Mouse (Mus musculus) induced T-regulatory cell, adult 2 months (primary cell): ENCODE measurements at regions not wholly inside any gene's neighbourhood (a gene's known extent, or its start where the extent isn't known, plus 50 kb on each side); places are given as distances from the start of the nearest gene placed in this dataset.

Experiments used
- DNase-seq: peaks from one replicate; pipeline ENCODE4 v3.0.0-alpha.2; 2012; ENCODE audit warnings: low read depth

DNA sequence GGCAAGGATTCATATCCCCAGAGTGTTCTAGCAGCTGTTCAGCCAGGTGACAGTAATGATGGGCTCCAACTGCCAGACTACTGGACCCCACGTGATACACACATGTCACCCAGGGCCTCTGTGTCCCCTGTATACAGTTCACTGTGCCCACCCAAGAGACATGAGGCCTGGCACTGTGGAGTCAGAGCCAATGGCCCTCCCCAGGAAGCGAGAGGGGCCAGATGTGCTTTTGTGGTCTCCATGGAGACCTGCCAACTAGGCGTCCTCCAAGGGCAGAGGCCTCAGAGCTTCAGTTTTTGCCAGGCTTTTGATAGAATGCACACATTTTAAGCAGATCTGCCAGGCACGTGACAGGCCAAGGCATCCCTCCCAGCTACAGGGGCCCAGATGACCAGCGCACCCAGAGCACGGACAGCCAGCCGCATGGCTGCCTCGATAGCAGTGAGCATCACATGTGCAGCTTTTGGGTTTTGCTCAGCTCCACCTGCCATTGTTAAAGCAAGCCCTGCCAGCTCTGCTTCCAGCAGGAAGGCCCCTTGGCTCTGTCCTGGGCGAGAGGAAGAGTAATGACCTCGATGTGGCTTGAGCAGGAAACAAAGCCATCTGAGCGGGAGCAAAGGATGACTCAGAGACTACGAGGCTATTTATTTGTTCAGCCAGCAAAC, 198.1 kb upstream of the Sulf2 start:
- no peak for DNase-seq

- DNase-seq = no peak
Measured at GRCm38 (mm10) chr2:166351984-166352383, 196.5 kb upstream of the Sulf2 start.

DNA sequence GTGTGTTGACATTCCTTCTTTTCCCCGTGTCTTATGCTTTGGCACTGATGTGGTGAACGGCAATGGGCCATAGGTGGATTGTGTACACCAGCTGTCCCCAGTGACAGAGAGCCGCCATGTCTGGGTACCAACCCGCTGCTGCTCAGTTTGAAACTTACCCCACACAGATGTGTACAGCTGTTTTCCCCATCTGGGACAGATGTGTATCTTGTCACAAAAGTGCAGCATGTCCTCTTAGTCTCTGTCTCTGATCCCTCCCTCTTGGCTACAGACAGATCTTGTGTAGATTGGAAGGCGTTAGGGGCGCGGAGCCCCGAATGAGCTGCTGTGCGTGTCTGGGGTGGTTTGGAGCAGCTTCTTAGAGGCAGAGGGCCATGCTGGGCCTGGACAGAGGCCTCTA, 196.1 kb upstream of the Sulf2 start:
- DNase-seq = no peak

DNA sequence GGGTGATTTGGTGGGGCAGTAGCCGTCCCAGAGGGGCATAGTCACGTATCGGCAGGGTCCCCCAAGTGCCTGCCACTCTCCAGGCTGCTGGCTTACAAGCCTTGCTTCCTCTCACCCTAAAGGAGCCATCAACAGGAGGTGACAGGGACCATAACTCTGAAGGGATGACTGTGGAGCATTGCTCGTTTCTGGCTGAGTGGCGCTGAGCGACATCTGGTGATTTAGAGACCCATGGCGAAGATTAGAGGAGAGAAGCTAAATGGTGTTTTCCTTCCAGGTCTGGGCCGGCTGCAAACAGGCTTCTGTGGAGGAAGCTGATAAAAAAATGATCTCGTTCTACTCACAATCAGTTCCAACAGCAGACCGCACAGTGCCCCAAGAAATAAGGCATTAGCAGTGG, 193.2 kb upstream of the Sulf2 start:
- no peak for DNase-seq

- no peak for DNase-seq
Measured at GRCm38 (mm10) chr2:166346421-166347182, 191.1 kb upstream of the Sulf2 start.

GRCm38 (mm10) chr2:166343551-166344340, 188.3 kb upstream of the Sulf2 start:
- DNase-seq = no peak

DNA sequence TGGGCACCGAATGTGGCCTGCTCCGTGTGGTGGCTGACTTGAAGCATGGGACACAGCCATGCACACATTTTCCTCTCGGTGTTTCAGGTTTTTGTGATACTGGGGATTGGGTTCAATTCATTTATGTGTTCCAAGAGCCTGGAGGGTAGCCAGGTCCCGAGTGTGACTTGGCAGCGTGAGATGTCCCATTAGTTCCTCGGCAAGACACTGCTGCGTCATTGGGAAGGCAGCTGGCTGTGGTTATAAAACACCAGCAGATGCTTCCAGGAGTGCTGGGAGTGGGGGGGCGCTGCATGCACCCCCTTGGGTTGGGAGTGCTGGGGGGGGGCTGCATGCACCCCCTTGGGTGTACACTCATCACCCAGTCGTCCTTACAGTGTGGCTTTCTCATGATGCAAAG, 186.9 kb upstream of the Sulf2 start:
- no peak for DNase-seq

DNA sequence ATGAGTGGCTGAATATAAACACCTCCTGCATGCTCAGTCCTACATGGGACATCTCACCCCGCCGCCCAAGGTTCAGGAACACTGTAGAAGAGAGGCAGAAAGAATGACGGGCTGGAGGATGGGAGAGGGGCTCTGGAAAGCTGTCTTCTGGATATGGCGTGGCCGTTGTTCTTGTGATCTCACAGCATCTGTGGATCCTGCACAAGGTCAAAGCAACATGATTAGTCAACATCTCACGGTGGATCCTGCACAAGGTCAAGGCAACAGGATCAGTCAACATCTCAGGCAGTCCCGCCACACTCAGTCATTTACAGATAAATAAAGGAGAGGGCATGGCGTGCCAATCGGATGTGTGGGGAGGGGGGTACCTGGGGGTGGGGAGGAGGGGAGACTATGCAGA, 184.7 kb upstream of the Sulf2 start:
- no peak for DNase-seq

DNA sequence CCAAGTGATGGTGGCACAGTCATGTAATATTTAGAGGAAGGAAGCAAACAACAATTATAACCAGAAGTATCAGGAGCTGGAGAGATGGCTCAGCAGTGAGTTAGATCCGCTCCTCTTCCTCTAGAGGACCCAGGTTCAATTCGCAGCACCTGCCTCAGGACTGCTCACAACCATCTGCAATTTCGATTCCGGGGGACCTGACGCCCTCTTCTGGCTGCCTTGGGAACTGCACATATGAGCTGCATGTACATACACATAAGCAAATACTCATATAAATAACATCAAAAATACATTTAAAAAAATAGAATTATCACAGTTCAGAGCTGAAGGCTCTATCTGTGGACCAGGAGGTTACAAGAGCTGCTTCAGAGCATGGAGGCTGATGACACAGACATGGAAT, 184.0 kb upstream of the Sulf2 start:
- peak; percentile 21 for DNase-seq

- no peak for DNase-seq
Measured at GRCm38 (mm10) chr2:166338396-166339085, 183.1 kb upstream of the Sulf2 start.

DNA sequence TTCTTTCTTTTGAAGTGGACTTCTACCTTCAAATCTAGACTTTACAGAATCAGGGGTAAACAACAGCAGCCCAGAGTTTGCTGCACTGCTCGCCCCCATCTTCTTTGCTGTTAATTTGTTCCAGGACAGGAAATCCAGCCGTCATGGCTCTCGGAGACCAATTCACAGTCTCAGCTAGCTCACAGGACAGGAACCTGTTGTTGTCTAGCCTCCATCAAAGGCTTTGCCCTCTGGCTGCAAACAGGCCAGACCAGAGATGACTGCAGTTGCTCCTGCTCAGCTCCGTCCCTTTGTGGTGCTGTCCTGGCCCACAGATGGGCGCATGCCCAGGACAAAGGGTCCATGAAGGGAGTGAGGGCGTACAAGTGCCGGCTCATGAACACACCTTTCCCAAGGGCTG, 182.2 kb upstream of the Sulf2 start:
- no peak for DNase-seq

DNA sequence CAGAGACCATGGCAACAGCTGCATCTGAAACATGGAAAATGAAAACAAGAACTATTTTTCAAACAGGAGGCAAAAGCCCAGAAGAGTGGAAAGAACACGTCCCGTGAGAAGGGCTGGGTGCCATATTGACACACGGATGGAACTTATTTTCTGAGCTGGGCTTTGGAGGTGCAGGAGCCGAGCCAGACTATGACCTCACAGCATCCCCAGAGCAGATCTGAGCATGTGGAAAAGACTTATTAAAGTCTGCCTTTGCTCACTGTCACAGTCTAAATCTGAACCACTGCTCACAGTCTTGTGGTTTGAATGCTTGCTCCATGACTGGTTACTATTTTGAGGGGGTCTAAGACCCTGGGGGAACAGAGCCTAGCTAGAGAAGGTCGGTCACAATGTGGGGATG, 180.2 kb upstream of the Sulf2 start:
- DNase-seq = no peak

GRCm38 (mm10) chr2:166334559-166334958, 179.1 kb upstream of the Sulf2 start:
- no peak for DNase-seq

GRCm38 (mm10) chr2:166333818-166334217, 178.4 kb upstream of the Sulf2 start:
- DNase-seq = no peak

DNA sequence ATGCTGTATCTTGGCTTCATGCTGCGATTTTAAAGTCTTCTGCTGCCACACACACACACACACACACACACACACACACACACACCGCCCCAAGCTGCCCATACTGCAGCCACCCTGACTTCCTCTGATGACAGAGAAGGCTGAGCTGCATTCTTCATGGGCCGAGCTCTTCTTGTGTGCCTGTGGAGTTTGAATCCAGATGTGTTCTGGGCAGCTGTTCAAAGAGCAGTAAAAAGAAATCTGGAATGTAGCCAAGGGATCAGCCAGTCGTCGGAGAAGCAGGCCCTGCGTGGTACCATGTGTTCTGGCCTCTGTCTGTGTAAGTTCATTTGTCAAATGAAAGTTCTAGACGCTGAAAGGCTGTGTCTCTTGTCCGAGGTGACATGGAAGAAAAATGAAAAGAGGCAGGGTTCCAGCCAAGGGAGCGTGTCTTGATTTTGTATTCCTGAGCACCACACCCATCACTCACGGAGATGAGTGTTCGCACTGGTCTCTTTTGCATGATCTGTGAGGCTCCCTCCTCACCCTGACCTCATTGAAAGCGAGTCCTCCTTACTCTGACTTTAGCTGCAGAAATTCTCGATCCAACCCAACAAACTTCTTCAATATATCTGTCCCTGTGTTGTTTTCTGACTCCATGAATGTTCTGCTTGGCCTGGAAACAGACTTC, 177.4 kb upstream of the Sulf2 start:
- no peak for DNase-seq

DNA sequence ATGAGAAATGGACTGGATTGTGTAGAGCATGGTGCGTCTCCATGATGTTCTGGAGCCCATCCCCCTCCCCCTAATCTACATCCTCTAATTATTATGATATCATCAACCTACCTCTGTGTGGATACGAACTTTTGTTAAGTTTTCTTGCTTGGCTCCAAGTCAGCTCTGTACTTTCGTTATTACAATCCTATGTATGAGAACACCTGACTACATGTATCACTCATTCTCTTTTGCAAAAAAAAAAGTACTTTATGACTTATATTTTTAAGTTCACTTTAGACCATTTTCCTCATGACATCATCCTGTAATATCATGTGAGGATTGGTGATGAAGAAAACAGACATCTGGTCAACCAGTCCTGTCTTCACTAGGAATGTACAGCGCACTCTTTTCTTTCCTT, 175.7 kb upstream of the Sulf2 start:
- DNase-seq = peak; percentile 17

DNA sequence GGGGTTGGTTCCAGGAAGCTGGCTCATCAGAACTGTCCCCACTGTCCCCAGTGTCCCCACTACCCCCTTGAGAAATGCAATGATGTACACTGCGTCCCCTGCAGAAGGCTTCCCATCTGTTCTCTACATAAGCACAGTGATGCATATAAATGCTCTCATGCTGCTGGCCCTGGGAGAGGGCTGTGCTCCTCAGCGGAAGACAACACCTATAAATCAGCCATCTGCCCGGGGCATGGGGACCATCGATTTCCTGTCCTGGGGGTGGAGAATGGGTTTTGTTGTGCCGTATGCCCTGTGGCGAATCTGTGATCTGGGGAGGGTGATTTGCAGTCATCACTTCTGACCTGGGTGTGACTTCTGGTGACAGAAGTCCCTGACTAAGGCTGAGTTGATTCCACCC, 174.9 kb upstream of the Sulf2 start:
- DNase-seq = no peak

DNA sequence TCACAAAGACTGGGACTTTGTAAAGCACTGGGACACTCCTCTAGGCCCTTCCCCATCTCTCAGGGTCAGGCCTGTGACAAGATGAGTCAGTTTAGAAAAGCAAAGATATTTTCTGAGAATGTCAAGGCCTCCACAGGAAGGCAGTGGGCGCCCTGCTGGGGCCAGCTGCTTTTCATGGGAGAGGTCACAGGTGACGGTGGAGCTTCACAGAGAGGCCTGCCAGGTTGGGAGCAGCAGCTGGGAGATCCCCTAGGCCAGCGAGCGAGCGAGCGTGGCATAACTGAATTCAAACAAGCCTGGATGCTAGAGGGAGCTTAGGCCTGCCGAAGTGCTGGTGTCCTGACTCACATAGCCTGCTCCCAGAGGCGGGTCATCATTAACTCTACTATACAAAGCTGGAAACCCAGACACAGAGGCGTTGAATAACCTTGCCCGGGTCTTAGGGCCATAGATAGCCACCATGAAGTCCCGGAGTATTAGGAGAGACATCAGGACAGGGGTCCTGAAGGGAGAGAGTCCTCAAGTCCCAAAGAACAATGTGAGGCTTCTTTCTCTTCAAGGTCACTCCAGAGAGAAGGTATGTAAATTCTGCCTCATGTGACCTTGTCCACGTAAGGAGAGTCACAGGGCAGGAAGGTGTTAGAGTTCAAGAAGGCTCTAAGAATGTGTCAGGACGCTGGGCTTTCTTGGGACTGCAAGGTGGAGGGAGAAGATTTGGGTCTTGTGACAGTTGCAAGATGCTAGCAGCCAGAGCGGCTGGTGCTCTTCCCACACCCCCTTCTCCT, 174.3 kb upstream of the Sulf2 start:
- peak; percentile 6 for DNase-seq

GRCm38 (mm10) chr2:166326932-166327331, 171.5 kb upstream of the Sulf2 start:
- DNase-seq = no peak

- no peak for DNase-seq
Measured at GRCm38 (mm10) chr2:166324954-166325353, 169.5 kb upstream of the Sulf2 start.

GRCm38 (mm10) chr2:166324439-166324838, 169.0 kb upstream of the Sulf2 start:
- no peak for DNase-seq
